Mouse (Mus musculus) stomach, postnatal 0 days (tissue): ENCODE data around the gene Irgc1.

ENCODE experiments used
- CTCF ChIP-seq: IDR thresholded peaks from 2 replicates; pipeline ENCODE4 v1.5.1; 2016; ENCODE audit warnings: antibody characterized with exemption, low read depth, mild to moderate bottlenecking, moderate library complexity
- EP300 ChIP-seq: optimal IDR thresholded peaks from 2 replicates; pipeline ENCODE3; 2016; ENCODE audit warnings: antibody characterized with exemption

DNA sequence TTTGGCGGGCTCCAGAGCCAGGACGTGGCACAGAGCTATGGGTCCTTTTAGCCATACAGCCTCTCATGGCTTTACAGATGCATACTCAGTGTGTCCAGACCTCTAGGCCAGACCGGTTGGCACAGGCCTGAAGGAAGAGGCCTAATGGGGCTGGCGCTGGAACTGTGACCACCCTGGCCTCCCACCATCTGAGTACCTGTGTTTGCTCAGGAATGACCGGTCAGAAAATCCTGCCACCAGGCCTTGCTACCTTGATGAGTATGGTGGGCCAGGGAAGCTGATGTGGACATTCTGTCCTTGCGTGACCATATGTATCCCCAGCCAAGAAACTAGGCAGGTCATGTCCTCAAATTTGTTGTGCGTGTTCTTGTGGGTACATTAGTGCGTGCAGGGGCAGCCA lies 24.9 kb downstream of the Irgc1 start:
- TF ChIP-seq EP300 (no peak), CTCF (no peak)
